In genomic region chr7:12913556-12913955, GRCm38 (mm10) we compare ENCODE assay signal across 10 mouse cellular contexts. TPM values are rescaled to one million over a fixed set of nuclear protein-coding genes. Genes with fewer than 3 reads are reported as not detected.
DNase-seq lines count a peak whose midpoint lies in the region; ATAC-seq and TF ChIP-seq lines count a peak whose summit lies in the region.
"Had no signal": no experiment of that assay in that cellular context is flagged by ENCODE, and none has a peak within 500 bp of the region (broad histone marks: within the 10 kb centered on the region; RNA-seq: fewer than 3 reads in every experiment).

No protein-coding gene starts in this region.

- intact Hi-C loops in heart, postnatal 25 days (cut with DNase I) = loop anchor here (5.0 kb wide), 1 partner anchor 34 kb away; no protein-coding TSS in a partner anchor

- peak; percentile 57 for TF ChIP-seq CTCF in heart, postnatal 0 days (IDR thresholded peaks at IDR 0.05; ENCODE audit: low read depth)

- DNase-seq in heart, postnatal 0 days (ENCODE audit: low spot score) = peak; percentile 36
- no peak for DNase-seq in heart, postnatal 25 days (ENCODE audit: low spot score)
- peak; percentile 25 for DNase-seq in lung, postnatal 10 days
- no peak for DNase-seq in lung, postnatal 14 days
- DNase-seq in MN1 (ENCODE audit: low spot score) = peak; percentile 34
- peak; percentile 69 for DNase-seq in naive thymus-derived CD4-positive, alpha-beta T cell, adult 2 months (ENCODE audit: low read depth)
- no peak for DNase-seq in adrenal gland, adult 18-20 months (ENCODE audit: low spot score in 2 of 2)
- DNase-seq in right cerebral cortex, postnatal 10 days (ENCODE audit: low spot score in 2 of 2) = no peak

- H3K27me3 ChIP-seq in heart, postnatal 0 days (ENCODE audit: control insufficient read depth, insufficient read depth, low read length) = no peaks in the 10 kb centered on the region
- H3K27me3 ChIP-seq: limb, embryonic 12.5 days had no signal

- H3K4me3 ChIP-seq in heart, postnatal 0 days (ENCODE audit: low read depth, low read length) = no peak overlapping the region
- H3K4me3 ChIP-seq: limb, embryonic 12.5 days had no signal

- H3K9me3 ChIP-seq in heart, postnatal 0 days (replicated peaks; ENCODE audit: control insufficient read depth, low read length) = no peaks in the 10 kb centered on the region
- H3K9me3 ChIP-seq: limb, embryonic 12.5 days had no signal

- no peak overlapping the region for H3K9ac ChIP-seq in heart, postnatal 0 days (replicated peaks; ENCODE audit: low read depth, low read length)
- H3K9ac ChIP-seq: limb, embryonic 12.5 days had no signal

- H3K27ac ChIP-seq in heart, postnatal 0 days (ENCODE audit: low read depth) = no peak overlapping the region
- H3K27ac ChIP-seq: limb, embryonic 12.5 days had no signal

- H3K4me1 ChIP-seq in heart, postnatal 0 days (ENCODE audit: control insufficient read depth, insufficient read depth) = no peaks in the 10 kb centered on the region

- TF ChIP-seq EP300 in heart, postnatal 0 days (IDR thresholded peaks at IDR 0.05; ENCODE audit: low read depth) = no peak

- ATAC-seq in heart, postnatal 0 days (ENCODE audit: insufficient read depth, low read depth) = no peak
- ATAC-seq: midbrain, embryonic 16.5 days had no signal

- H3K4me2 ChIP-seq in heart, postnatal 0 days (ENCODE audit: low read depth, low read length) = no peak overlapping the region
- H3K4me2 ChIP-seq: limb, embryonic 12.5 days had no signal

- H3K36me3 ChIP-seq in heart, postnatal 0 days (replicated peaks; ENCODE audit: control insufficient read depth, insufficient read depth, low read length) = peaks cover 1% of the 10 kb centered on the region; the same call in 1 of the 2 replicates

RNA-seq across cellular contexts. Expression of gene Rps5, which starts 8.5 kb away (rescaled TPM):
- total RNA-seq in heart, postnatal 0 days (2014; rRNA removed; ENCODE audit: low replicate concordance) = 1,775 and 1,995 TPM in 2 replicates
- 431 and 457 TPM in 2 replicates for polyA plus RNA-seq in heart, postnatal 0 days (2015; fragmentation: Nextera tagmentation; extraction: Ambion mirVana)
- 100 to 1,000 TPM; 507 to 542 TPM for total RNA-seq in heart, postnatal 25 days (2021)
- total RNA-seq in adrenal gland, adult 18-20 months (2021) = 100 to 1,000 TPM; 896 to 922 TPM

RNA-seq across cellular contexts. Expression of gene Rnf225, which starts 13.7 kb away (rescaled TPM):
- total RNA-seq in heart, postnatal 0 days (2014; rRNA removed; ENCODE audit: low replicate concordance) = not detected in 2 replicates
- 0.14 and 0.19 TPM in 2 replicates for polyA plus RNA-seq in heart, postnatal 0 days (2015; fragmentation: Nextera tagmentation; extraction: Ambion mirVana)
- under 1 TPM; 0.21 to 0.22 TPM for total RNA-seq in heart, postnatal 25 days (2021)
- under 1 TPM; 0.30 to 0.45 TPM for total RNA-seq in adrenal gland, adult 18-20 months (2021)

RNA-seq across cellular contexts. Expression of gene Zscan22, which starts 15.9 kb away (rescaled TPM):
- 1.3 and 3.5 TPM in 2 replicates for total RNA-seq in heart, postnatal 0 days (2014; rRNA removed; ENCODE audit: low replicate concordance)
- 4.4 and 4.6 TPM in 2 replicates for polyA plus RNA-seq in heart, postnatal 0 days (2015; fragmentation: Nextera tagmentation; extraction: Ambion mirVana)
- total RNA-seq in heart, postnatal 25 days (2021) = 1 to 10 TPM; 5.2 to 6.2 TPM
- total RNA-seq in adrenal gland, adult 18-20 months (2021) = 10 to 100 TPM; 13.9 to 14.2 TPM

RNA-seq across cellular contexts. Expression of gene Zfp128, which starts 32.6 kb away (rescaled TPM):
- total RNA-seq in heart, postnatal 0 days (2014; rRNA removed; ENCODE audit: low replicate concordance) = 2.9 and 6.3 TPM in 2 replicates
- 2.3 and 3.0 TPM in 2 replicates for polyA plus RNA-seq in heart, postnatal 0 days (2015; fragmentation: Nextera tagmentation; extraction: Ambion mirVana)
- total RNA-seq in heart, postnatal 25 days (2021) = 1 to 10 TPM; 3.2 to 4.0 TPM
- total RNA-seq in adrenal gland, adult 18-20 months (2021) = 1 to 10 TPM; 3.0 to 4.0 TPM

RNA-seq across cellular contexts. Expression of gene Zfp324, which starts 52.1 kb away (rescaled TPM):
- 2.9 and 10.9 TPM in 2 replicates for total RNA-seq in heart, postnatal 0 days (2014; rRNA removed; ENCODE audit: low replicate concordance)
- 3.7 and 4.2 TPM in 2 replicates for polyA plus RNA-seq in heart, postnatal 0 days (2015; fragmentation: Nextera tagmentation; extraction: Ambion mirVana)
- 1 to 10 TPM; 3.2 to 4.6 TPM for total RNA-seq in heart, postnatal 25 days (2021)
- 1 to 10 TPM; 8.4 to 9.5 TPM for total RNA-seq in adrenal gland, adult 18-20 months (2021)

Comparison
In these comparisons a context has a peak if more than half of its experiments do, and no peak if none do; other contexts are left out.
1. DNase-seq: peak in heart, postnatal 0 days (single experiment), lung, postnatal 10 days (single experiment), MN1 (single experiment) and naive thymus-derived CD4-positive, alpha-beta T cell, adult 2 months (single experiment); none in heart, postnatal 25 days (single experiment), lung, postnatal 14 days (single experiment), adrenal gland, adult 18-20 months (0 of 2) and right cerebral cortex, postnatal 10 days (0 of 2).